Mouse (Mus musculus) 416B (cell line): ENCODE measurements around the gene Fam69b.

ENCODE experiments used
- DNase-seq: peaks from one replicate; pipeline ENCODE4 v3.0.0; 2011; ENCODE audit warnings: low read depth

The Fam69b gene

DNA sequence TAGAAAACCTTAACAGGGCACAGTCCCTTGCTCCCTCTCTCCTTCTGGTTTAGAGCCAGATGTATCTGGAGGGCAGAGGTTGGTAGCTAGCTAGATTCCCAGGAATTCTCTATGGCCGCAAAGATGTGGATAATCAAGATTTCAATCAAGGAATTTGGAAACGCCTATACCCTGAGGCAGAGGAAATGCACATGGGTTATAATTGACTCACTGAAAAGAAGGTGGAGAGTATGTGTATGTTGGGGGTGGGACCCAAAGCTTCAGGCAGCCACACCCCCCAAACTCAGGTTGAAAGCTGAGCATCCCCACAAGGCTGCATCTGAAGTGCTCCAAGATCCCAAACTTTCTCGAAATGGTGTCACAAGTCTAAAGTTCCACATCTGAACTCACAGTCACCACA, 29.8 kb upstream of the Fam69b start:
- no peak for DNase-seq

DNA sequence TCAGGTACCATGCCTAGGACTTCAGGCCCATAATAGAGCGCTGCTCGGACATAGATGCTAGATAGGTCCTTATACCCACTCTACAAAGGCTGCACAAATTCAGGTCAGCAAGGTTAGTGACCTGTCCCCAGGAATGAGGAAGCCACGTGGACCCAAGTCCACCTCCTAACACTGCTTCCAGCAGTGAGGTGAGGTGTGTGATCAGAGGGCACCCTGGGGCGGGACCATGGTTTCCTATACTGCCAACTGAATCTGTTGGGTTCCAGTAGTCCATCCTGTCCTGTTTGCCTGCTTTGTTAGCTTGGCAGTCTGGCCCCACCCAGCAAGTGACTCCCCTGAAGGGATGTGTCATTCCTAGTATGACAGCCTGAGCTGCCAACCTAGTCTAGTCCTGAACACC, 28.3 kb upstream of the Fam69b start:
- DNase-seq: no peak

DNA sequence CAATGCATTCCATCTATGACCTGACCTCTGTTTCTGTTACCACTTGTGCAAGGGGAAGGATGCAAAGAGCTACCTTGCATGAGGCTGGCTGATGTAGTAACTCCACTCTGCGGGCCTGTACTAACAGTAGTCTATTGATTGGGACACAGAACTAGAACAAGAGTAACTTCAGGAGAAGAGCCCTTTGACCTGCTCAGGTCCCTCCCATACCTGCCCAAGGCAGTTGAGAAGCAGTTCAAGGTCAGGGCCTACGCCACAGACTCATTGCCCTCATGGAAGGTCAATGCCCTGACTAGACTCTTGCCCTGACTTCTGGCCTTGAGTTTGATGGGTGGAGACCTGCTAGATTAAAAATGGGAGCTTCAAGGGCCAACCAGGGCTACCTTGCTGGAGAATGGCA, 27.6 kb upstream of the Fam69b start:
- DNase-seq: no peak

DNA sequence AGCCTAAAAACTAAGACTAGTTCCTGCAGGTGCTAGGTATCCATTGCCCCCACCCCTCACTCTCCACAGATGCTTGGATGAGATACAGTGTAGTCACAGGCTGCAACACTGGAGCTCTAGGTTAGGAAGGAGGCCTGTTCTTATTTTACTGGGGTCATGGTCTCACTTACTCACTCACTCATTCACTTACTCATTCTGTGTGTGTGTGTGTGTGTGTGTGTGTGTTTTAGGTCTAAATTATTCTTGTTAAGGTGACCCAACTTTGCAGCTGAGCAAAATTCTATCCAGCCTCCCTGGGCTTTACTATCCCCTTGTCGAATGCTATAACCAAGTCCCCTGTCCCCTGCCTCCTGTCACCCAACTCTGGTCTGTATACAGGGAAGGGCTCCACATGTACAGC, 26.7 kb upstream of the Fam69b start:
- no peak for DNase-seq

DNA sequence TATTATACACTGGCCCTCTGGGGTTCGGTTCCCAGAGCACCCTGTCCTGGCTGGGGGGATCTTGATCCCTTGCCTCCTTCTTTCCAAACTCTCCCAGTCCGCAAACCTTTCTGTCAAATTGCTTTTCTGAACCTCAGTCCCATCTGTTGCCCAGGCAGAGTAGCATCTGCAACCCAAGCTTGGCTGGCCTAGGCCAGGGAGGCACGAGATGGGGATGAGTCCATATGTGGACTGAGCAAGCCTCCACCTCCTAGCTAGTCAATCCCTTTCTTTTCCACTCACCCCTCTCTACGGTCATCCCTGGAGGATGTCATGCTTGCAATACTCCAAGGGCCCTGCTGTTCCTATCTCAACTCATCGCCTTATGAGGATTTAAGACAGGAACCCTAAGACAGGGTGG, 25.6 kb upstream of the Fam69b start:
- DNase-seq: no peak

DNA sequence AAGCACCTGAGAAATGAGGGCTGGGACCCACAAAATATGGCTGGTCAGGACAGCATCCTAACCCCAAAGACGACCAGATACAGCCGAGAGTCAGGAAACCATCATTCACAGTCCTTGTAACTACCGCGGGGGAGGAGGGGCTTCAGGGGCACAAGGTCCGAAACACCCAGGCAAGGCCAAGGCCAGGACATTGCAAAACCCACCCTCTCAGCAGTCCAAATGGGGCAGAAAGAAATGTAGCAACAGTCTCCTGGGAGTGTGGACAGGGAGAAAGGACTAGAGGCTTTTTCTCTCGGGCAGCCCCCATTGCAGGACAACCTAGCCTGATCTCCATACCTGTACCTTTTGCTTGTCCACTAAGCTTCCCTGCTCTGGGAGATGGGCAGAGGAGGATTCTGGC, 25.1 kb upstream of the Fam69b start:
- peak; percentile 54 for DNase-seq

DNA sequence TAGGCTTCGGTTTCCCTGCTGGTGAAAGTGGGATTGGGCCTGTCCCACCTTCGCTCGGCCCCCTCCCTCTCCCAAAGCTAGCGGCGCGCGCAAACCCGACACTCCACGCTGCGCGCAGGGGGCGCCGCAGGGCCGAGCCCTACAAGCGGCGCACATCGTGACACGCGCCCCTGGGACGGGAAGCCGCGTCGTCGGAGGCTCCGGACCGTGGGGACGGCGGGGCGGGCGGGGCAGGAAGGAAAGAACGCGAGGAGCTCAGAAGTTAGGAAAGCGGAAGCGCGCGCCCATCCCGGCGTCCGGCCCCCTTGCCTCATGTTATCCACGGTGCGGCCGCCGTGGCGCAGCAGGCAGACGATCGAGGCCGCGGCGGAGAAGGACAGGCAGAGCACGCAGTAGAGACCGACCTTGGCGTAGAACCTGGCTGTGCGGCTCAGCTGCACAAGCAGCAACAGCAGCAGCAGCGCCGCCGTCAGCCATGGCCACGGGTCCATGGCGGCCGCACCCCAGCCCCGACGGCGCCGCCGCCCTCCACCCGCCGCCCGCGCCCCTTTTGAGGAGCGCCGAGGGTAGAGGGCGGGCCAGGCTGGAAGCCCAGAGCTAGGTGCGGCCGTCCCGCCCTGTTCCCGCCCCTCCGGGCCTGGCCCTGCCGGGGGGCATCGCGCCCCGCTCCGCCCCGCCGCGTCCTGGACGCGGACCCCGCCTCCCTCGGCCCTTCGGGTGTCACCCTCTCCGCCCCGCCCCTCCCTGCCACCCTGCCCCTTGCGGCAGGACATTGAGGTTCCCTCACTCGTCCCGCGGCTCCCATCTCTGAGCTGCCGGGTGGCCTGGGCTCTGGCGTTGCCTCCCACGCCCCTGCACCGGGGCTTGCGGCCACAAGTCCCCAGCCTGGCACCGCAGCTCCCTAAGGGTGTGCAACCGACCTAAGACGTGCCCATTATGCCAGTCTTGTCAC, 24.3 kb upstream of the Fam69b start, which contains the start of gene Agpat2:
Agpat2 (minus strand) TSS at position 698 of the 952 bp plus-strand sequence.
- peak; percentile 88 for DNase-seq

DNA sequence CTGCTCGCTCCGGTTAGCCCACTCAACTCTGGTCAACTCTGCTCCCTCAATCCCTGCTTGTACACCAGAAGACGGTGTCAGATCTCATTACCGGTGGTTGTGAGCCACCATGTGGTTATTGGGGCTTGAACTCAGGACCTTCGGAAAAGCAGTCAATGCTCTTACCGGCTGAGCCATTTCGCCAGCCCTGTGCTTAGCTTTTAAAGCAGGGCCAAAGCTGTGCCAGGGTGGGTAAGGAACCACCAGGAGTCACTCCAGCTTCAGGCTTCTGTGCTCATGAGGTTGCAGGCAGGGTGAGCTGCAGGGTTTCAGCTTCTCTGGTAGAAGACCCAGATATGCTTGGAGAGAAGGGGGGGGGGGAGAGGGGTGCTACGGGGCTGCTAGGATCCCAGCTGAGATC, 22.9 kb upstream of the Fam69b start:
- DNase-seq: peak; percentile 60

DNA sequence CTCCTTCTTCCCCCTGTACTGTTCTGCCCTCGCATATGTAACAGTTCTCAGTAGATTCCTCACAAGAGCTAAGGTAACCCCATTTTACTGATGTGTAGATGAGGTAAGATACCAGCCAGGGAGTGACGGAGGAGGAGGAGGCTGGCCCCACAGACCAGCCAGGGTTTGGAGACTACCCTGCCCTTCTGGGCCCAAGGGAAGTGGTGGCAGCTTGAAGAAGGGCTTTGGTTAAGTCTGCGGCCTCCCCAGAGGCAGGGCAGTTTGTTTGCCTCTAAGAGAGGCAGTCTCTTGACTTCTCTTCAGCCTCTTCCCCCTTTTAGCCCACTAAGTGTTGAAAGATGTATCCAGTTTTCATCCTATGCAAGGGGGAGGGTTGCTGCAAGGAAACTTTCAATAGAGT, 21.7 kb upstream of the Fam69b start:
- DNase-seq: peak; percentile 58

DNA sequence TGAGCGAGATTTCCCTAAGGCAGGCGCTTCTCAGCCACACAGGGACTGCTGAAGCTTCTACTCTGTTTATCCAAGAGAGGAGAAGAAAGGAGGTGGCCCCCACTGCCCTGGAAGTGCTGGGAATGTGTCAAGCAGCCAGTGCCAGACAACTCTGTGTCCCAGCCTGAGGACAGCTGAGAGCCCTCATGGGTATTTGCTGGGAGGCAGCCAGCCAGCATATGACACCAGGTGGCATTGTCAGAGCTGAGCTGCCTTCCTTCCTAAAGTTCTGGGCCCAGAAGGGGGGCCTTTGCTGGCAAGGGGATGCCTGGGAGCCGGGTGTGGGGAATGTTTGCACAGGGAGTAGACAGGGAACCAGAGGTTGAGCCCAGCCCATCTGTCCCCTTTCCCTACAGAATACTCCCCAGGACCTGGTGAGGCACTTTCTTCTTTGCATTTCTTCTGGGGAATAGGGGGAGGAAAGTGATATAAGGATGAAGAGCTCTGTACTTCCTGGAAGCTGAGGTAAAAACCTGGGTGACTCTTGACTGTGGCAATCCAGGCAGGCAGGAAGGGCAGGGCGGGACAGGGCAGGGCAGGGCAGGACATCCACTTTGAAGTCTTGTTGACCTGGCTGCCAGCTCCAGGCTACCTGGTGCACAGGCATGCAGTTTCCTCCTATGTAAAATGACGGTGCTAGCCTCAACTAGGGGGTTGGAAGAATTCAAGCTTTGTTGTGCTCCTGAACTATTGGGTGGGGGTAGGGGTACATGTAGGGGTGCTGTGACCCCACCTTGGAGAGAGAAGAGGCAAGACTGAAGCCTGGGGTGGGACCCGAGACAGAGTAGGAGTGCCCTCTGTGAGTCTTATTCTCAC, 21.0 kb upstream of the Fam69b start:
- DNase-seq: no peak

DNA sequence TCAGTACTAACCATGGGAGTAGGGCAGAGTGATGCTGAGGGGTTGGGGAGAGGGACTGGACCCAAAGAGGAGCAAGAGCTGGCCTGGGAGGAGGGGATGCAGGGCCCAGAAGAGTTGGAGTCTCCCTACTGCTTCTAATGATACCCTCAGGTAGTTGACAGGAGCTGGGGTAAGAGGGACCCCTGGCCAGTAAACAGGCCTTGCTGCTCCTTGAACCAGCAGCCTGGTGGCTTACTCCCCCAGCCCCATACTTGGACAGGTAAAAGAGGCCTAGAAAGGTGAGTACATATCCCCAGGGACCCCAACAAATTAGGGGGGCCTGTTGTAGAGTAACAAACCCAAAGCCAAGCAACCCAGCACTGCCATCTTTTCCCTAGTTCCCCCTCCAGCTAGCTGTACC, 19.5 kb upstream of the Fam69b start:
- DNase-seq: no peak

DNA sequence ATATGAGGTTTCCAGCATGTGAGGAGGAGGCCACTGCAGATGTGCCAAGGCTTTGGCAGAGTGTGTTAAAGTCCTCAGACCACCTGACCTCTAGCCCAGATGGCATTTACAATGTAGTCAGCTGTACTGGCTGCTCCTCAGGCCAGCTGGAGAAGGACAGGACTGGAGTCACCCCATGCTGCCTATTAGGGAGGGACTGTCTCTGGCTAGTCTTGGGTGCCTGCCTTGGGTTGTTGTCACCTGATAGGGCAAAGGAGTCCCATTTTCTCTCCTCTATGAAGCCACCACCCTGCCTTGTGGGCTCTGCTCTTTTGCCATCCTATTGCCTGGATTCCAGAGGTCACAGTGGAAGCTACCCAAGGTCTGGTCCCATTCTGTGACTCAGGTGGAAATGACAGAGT, 19.0 kb upstream of the Fam69b start:
- peak; percentile 61 for DNase-seq

DNA sequence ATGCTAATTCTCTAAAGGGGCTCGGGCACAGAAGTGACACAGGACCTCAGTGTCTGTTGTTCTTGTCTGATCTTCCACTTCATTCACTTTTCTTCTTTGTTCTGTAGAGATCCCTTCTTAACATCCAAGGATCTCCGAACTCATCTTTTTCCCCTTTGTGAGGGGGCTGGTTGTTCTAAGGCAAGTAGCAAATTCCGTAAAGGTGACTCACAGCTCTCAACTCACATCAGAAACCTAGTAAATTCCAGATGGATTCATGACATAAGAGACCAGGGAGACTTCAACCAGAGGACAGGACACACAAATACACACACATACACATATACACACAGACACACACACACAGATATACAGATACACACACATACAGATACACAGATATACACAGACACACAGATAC, 17.7 kb upstream of the Fam69b start:
- DNase-seq: no peak

DNA sequence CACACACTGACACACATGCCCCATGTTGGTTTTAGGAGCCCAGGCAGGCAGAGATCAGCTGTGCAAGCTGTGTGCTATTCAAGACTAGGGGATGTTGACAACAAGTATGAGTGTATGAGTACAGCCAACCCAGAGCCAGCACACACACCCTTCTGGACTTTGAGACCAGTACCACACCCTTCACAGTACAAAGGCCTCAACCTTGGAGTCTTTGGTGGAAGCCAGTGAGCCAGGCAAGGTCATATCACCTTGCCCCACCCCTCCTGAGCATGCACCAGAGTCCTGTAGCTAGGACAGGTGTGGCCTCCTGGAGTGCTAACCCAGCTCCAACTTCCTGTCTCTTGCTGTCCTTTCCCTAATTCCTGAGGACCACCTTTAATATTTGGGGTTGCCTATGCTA, 17.2 kb upstream of the Fam69b start:
- no peak for DNase-seq

DNA sequence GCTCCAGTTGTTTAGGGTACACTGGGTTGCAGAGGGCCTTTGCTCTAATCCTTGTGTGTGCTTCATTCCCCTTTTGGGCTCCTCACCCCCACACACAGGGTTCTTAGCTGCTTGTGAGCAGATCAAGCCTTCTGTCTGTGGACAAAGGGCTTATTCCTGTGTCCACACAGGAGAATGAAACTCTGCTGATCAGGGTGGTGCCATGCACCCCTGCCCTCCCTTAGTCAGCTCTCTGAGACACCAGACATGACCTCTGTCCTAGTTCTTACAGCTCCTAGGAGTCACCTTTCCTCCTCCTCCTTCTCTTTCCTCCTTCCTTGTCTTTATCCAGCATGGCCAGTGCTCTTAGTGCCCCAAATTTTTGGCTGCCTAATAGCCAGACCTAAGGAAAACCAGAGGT, 16.4 kb upstream of the Fam69b start:
- no peak for DNase-seq

DNA sequence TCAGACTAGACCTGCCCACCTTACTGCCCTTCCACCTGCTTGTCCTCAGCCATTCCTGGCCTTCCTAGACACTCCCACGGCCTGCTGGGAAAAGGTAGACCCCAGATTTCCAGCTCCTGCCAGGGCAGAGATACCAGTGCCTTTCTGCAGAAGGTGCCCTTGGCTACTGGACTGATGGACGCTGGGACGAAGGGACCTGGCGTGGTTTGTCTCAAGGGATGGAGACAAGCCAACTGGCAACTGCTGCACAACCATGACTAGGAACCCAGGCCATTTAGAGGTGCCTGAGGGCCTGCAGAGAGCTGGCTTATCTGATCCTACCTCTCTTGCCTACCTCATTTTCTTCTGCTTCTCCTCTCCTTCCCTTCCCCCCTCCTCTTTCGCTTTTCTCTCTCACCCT, 13.4 kb upstream of the Fam69b start:
- DNase-seq: no peak

DNA sequence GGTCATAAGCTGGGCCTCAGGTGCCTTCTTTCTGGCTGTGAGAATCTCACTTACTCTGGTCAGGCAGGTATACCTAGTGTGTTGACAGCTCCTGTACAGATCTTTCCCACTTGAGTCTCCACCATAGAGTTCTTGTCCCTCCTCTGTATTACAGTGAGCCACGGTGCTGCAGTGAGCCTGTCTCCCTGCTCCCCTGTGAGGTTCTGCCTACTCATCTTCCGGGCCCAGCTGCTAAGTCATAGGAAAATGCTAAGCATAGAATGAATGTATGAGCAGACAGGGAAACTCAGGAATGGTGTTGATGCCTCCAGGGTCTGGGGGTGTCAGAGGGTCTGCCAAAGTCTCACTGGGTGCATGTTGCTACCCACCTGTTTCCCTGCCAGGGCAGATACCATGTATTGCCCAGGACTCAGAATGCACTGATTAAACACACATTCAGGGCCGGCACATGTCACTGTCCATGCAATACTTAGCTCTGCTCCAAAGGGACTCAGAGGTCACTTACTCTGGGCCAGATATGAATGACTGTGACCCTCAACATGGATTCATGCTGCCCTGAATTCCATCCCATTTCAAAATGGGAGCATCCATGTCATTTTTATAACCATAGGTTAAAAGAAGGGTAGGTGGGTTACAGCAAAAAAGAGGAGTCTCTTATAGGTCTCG, 12.7 kb upstream of the Fam69b start:
- DNase-seq: no peak

DNA sequence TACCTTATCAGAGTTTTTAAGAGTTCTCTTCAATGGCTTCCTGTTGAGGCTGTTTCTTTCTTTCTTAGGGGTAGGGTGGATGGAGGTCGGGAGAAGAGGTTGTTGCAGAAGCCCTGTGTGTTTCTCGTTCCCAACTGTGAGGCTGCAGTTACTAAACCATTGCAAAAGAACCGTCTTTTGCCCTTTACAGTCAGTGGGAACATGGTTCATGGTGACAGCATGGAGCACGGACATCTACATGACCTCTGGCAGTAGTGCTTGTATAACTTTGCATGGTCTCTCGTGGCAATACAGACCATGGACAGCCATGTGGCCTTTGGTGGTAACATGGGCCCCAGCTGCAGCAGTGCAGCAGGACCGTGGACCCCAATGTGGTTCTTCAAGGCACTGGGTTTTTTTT, 10.9 kb upstream of the Fam69b start:
- DNase-seq: no peak

DNA sequence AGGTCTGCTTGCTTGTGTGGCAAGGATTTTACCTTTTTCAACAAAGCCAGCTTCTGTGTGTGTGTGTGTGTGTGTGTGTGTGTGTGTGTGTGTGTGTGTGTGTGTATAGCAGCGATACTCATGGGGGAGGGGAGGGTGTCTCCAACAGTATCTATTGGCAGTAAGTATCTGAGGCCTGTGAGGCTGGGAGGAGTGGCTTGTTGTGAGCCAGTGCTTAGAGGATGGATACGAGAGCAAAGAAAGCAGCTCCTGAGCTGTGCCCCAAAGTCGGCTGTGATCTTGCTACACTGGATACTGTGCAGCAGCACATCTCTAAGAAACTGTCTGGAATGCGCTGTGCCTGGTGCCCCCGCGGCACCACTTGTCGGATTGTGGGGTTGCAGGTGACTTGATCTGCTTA, 10.3 kb upstream of the Fam69b start:
- DNase-seq: no peak

DNA sequence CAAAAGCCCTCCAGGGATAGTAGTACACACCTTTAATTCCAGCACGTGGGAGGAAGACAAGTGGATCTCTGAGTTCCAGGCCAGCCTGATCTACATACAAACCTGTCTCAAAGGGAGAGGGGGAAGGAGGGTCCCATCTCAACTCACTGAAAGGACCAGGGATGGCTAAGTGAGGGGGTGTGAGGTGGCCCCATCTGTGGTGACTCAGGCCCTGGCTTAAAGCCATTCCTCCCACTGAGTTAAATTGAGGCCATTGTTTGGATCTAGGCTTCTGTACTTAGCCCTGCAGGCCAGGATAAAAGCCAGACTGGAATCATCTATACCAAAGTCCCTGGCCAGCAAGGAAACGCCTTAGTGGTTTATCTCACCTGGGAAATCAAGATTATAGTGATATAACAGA, 7.0 kb upstream of the Fam69b start:
- DNase-seq: no peak

DNA sequence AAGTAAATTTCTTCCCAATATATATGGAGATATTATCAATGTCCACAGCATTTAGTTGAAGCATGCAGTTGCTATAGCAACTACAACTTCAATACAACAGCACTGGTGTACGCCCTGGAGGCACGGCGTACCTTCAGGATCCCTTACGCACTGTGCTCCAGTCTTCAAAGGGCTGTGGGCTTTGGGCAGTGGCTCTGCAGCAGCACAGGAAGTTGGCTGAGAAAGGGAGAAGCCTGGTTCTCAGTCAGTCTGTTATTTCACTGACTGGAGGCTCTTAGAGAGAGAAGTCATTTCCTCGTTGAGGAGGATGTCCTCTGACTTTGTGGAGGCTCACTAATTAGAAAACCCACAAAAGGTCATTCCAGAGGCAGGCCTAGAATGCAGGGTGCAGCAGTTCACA, 5.3 kb upstream of the Fam69b start:
- DNase-seq: peak; percentile 52

DNA sequence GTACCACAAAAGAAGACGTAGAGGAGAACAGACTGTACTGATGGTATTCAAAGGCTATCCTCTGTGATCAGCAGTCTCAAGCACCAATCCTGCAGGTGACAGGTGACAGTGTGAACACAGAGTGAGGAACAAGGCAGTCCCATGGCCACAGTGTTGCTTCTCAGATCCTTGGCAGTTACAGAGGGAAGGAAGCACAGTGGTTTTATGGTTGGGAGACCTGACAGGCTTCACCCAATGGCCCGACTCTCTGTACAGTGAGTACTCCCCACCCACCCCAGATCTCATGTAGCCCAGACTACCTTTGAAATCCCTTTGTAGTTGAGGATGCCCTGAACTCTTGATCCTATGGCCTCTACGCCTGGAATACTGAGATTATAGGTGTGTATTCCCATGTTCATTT, 2.8 kb upstream of the Fam69b start:
- peak; percentile 31 for DNase-seq

DNA sequence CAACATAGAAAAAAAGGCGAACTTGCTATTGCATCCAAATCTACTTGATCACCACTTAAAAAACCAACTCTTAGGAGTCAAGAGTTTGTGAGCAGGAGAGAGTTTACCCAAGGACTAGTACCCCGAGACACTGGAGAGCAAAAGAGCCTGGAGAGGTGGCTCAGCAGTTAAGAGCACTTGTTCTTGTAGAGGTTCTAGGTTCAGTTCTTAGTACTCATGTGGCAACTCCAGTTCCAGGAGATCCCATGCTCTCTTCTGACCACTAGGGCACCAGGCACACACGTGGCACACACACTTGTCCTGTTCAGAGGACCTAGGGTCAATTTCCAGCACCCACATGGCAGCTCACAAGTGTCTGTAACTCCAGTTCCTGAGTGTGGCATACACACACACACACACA, 2.2 kb upstream of the Fam69b start:
- DNase-seq: peak; percentile 33
